ENCODE assay signal across 13 mouse cellular contexts in genomic region chr6:148283224-148283881, GRCm38 (mm10).
DNase-seq lines count a peak whose midpoint lies in the region; ATAC-seq and TF ChIP-seq lines count a peak whose summit lies in the region.
"Had no signal": no experiment of that assay in that cellular context is flagged by ENCODE, and none has a peak within 500 bp of the region (broad histone marks: within the 10 kb centered on the region; RNA-seq: fewer than 3 reads in every experiment).

No protein-coding gene starts in this region.

- TF ChIP-seq POLR2A in lung, adult 2 months (IDR thresholded peaks at IDR 0.05; ENCODE audit: borderline replicate concordance, extremely low read depth, low read depth, low read length), result no peak

- H3K9me3 ChIP-seq in heart, embryonic 11.5 days (replicated peaks; ENCODE audit: control insufficient read depth, low read length), result no peaks in the 10 kb centered on the region
- H3K9me3 ChIP-seq: embryonic facial prominence, embryonic 12.5 days; liver, embryonic 15.5 days had no signal

- H3K4me2 ChIP-seq in heart, embryonic 11.5 days, result no peak overlapping the region
- H3K4me2 ChIP-seq: embryonic facial prominence, embryonic 12.5 days; liver, embryonic 15.5 days had no signal

- TF ChIP-seq CTCF in lung, adult 2 months (IDR thresholded peaks at IDR 0.05; ENCODE audit: insufficient read depth, low read length), result no peak

- H3K27ac ChIP-seq in heart, embryonic 11.5 days (ENCODE audit: low read depth, low read length), result no peak overlapping the region
- H3K27ac ChIP-seq: embryonic facial prominence, embryonic 12.5 days; liver, embryonic 15.5 days had no signal

- DNase-seq in kidney, adult 9 months, result peak; percentile 50
- DNase-seq in kidney, adult 18-20 months, result no peak
- peak; percentile 19 for DNase-seq in lung, adult 2 months
- no peak for DNase-seq in c-Kit-positive CD71-positive TER-119-positive erythroid progenitor cells, embryonic 14.5 days (ENCODE audit: low spot score)
- DNase-seq: cerebellum, adult 9-11 months; gastrocnemius, postnatal 25 days; right cerebral cortex, postnatal 25 days had no signal

- H3K36me3 ChIP-seq in heart, embryonic 11.5 days (ENCODE audit: control insufficient read depth, insufficient read depth, low read length), result no peaks in the 10 kb centered on the region
- H3K36me3 ChIP-seq: embryonic facial prominence, embryonic 12.5 days; liver, embryonic 15.5 days had no signal

- H3K4me1 ChIP-seq in lung, adult 2 months (ENCODE audit: control insufficient read depth, insufficient read depth, low read length), result peaks cover 4% of the 10 kb centered on the region
- no peaks in the 10 kb centered on the region for H3K4me1 ChIP-seq in heart, embryonic 11.5 days (ENCODE audit: control insufficient read depth, insufficient read depth, low read length)
- H3K4me1 ChIP-seq: liver, embryonic 15.5 days had no signal

- H3K9ac ChIP-seq in heart, embryonic 11.5 days (ENCODE audit: low read depth, low read length), result no peak overlapping the region
- H3K9ac ChIP-seq: embryonic facial prominence, embryonic 12.5 days; liver, embryonic 15.5 days had no signal

- peak; percentile 98 for ATAC-seq in common myeloid progenitor, adult 5-6 weeks (replicated peaks; ENCODE audit: low read depth, poor library complexity, severe bottlenecking)
- ATAC-seq in megakaryocyte-erythroid progenitor cell, adult 5-6 weeks (replicated peaks; ENCODE audit: low FRiP score, low TSS enrichment, poor library complexity, severe bottlenecking), result peak; percentile 60; the same call in 1 of the 2 replicates
- no peak for ATAC-seq in heart, embryonic 11.5 days (replicated peaks; ENCODE audit: insufficient number of reproducible peaks, low FRiP score, low TSS enrichment)
- ATAC-seq: forebrain, embryonic 14.5 days had no signal

- H3K4me3 ChIP-seq in lung, adult 2 months (replicated peaks; ENCODE audit: extremely low read depth, low read depth, low read length), result no peak overlapping the region
- no peak overlapping the region for H3K4me3 ChIP-seq in heart, embryonic 11.5 days (ENCODE audit: low read depth, low read length)
- H3K4me3 ChIP-seq: embryonic facial prominence, embryonic 12.5 days; liver, embryonic 15.5 days had no signal

- WGBS in lung, adult 2 months, result 33% methylated on average over 4 of the region's 4 CpGs
- WGBS in heart, embryonic 11.5 days (ENCODE audit: insufficient replicate concordance), result 54% methylated on average over 4 of the region's 4 CpGs

- no peaks in the 10 kb centered on the region for H3K27me3 ChIP-seq in heart, embryonic 11.5 days (ENCODE audit: control insufficient read depth, insufficient read depth, low read length)
- H3K27me3 ChIP-seq: embryonic facial prominence, embryonic 12.5 days; liver, embryonic 15.5 days had no signal

Comparison
In these comparisons a context has a peak if more than half of its experiments do, and no peak if none do; other contexts are left out.
1. DNase-seq: peak in kidney, adult 9 months (single experiment) and lung, adult 2 months (single experiment); none in kidney, adult 18-20 months (single experiment) and c-Kit-positive CD71-positive TER-119-positive erythroid progenitor cells, embryonic 14.5 days (single experiment).